Mouse (Mus musculus) embryonic fibroblast, embryonic 13.5 days (primary cell): ENCODE data around the gene Cldnd2.

Experiments
- CTCF ChIP-seq: IDR thresholded peaks from 2 replicates; pipeline ENCODE4 v1.5.1; 2011; ENCODE audit warnings: mild to moderate bottlenecking, control low read depth, low read length, moderate library complexity, borderline replicate concordance; ENCODE audit not compliant: insufficient read depth
- POLR2A ChIP-seq: IDR thresholded peaks from 2 replicates; pipeline ENCODE4 v1.6.1; 2011; ENCODE audit warnings: low read depth, mild to moderate bottlenecking, control low read depth, low read length, moderate library complexity

DNA sequence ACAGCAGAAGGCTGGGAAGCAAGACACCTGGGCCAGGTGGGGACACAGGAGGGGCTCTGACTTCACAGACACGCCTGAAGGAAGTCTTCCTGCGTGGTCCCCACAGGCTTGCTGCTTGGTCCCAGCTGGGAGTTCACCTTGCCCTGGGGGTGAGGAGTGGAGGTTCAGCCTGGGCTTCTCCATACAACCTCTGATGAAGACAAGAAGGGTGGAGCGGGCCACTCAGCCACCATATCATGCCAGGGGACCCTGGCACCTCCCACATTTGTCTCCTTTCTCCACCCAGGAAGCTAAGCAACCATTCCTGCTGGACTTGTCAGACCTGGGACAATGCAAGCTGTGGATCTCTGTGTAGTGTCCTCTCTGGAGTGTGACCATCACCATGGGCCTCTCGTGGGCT, 22.3 kb downstream of the Cldnd2 start, which contains the start of gene Vsig10l:
- TF ChIP-seq CTCF (no peak), POLR2A (no peak)
